Comparison of ENCODE assay signal across 8 mouse cellular contexts in genomic region chr5:53268095-53268692, GRCm38 (mm10). TPM values are rescaled to one million over a fixed set of nuclear protein-coding genes. Genes with fewer than 3 reads are reported as not detected.
DNase-seq lines count a peak whose midpoint lies in the region; ATAC-seq and TF ChIP-seq lines count a peak whose summit lies in the region.

No protein-coding gene starts in this region.

- peaks cover 26% of the 10 kb centered on the region for H3K4me1 ChIP-seq in E14TG2a.4 (replicated peaks; ENCODE audit: low read depth, low read length)
- H3K4me1 ChIP-seq in cortical plate, adult 2 months (ENCODE audit: control insufficient read depth, insufficient read depth, low read length): peaks cover 4% of the 10 kb centered on the region; the same call in 1 of the 2 replicates
- peaks cover 9% of the 10 kb centered on the region for H3K4me1 ChIP-seq in hindbrain, embryonic 14.5 days (replicated peaks; ENCODE audit: control insufficient read depth, insufficient read depth, low read length)

- H3K4me3 ChIP-seq in E14TG2a.4 (replicated peaks; ENCODE audit: low read length): peak overlapping the region; percentile 85
- H3K4me3 ChIP-seq in cortical plate, adult 2 months (ENCODE audit: insufficient read depth, low read length): peak overlapping the region; percentile 74; the same call in 1 of the 2 replicates
- no peak overlapping the region for H3K4me3 ChIP-seq in hindbrain, embryonic 14.5 days (replicated peaks; ENCODE audit: low read length)

- TF ChIP-seq CTCF in E14TG2a.4 (conservative IDR thresholded peaks at IDR 0.05; ENCODE audit: low read length): no peak
- no peak for TF ChIP-seq CTCF in cortical plate, adult 2 months (IDR thresholded peaks at IDR 0.05; ENCODE audit: extremely low read depth, insufficient read depth, low read length)

- peaks cover 38% of the 10 kb centered on the region for H3K36me3 ChIP-seq in E14TG2a.4 (ENCODE audit: insufficient read depth, low read length)
- H3K36me3 ChIP-seq in hindbrain, embryonic 14.5 days (replicated peaks; ENCODE audit: control insufficient read depth, insufficient read depth): no peaks in the 10 kb centered on the region

- H3K27me3 ChIP-seq in E14TG2a.4 (ENCODE audit: insufficient read depth, low read length): no peaks in the 10 kb centered on the region
- H3K27me3 ChIP-seq in hindbrain, embryonic 14.5 days (ENCODE audit: control insufficient read depth, insufficient read depth, low read length): no peaks in the 10 kb centered on the region

- peak overlapping the region; percentile 81 for H3K4me2 ChIP-seq in hindbrain, embryonic 14.5 days (replicated peaks)

- no peak overlapping the region for H3K27ac ChIP-seq in cortical plate, adult 2 months (ENCODE audit: insufficient read depth, low read length)
- H3K27ac ChIP-seq in hindbrain, embryonic 14.5 days: no peak overlapping the region

- H3K9ac ChIP-seq in hindbrain, embryonic 14.5 days: 0 out of 2 replicates have a peak overlapping the region, but pooled peaks have one; percentile 8

- intact Hi-C loops in heart, postnatal 25 days (cut with DNase I): loop anchor here (5.0 kb wide), 1 partner anchor 596 kb away; no protein-coding TSS in a partner anchor

- H3K9me3 ChIP-seq in E14TG2a.4 (ENCODE audit: low read length): peaks cover 18% of the 10 kb centered on the region
- H3K9me3 ChIP-seq in hindbrain, embryonic 14.5 days (ENCODE audit: control insufficient read depth, low read length): no peaks in the 10 kb centered on the region

- no peak for ATAC-seq in hindbrain, embryonic 14.5 days (ENCODE audit: low FRiP score)
- ATAC-seq in frontal cortex, adult (ENCODE audit: low TSS enrichment): no peak; the same call in 1 of the 2 replicates

- WGBS in hindbrain, embryonic 14.5 days: 69% methylated on average over 6 of the region's 6 CpGs

- DNase-seq in heart, adult 11 months: peak; percentile 93
- no peak for DNase-seq in heart, postnatal 25 days (ENCODE audit: low spot score)
- DNase-seq in hindbrain, embryonic 14.5 days (ENCODE audit: low spot score): no peak
- DNase-seq in ovary, postnatal 36 days (ENCODE audit: low spot score): no peak
- no peak for DNase-seq in frontal cortex, postnatal 25 days (ENCODE audit: low spot score in 2 of 2)

- TF ChIP-seq POLR2A in cortical plate, adult 2 months (IDR thresholded peaks at IDR 0.05; ENCODE audit: extremely low read depth, insufficient read depth, low read length): no peak

RNA-seq across cellular contexts. Expression of gene Smim20, which starts 1.3 kb away (rescaled TPM):
- total RNA-seq in heart, postnatal 25 days (2021): 100 to 1,000 TPM in 1 of 2 experiments, 10 to 100 TPM in 1; 97.7 to 102 TPM
- polyA plus RNA-seq in cortical plate, adult 2 months (2012; rRNA removed): 61.1 and 82.2 TPM in 2 replicates
- 78.6 and 82.0 TPM in 2 replicates for polyA plus RNA-seq in hindbrain, embryonic 14.5 days (2014; fragmentation: Nextera tagmentation; extraction: Ambion mirVana)

RNA-seq across cellular contexts. Expression of gene Sel1l3, which starts 54.5 kb away (rescaled TPM):
- 1 to 10 TPM; 1.7 to 2.0 TPM for total RNA-seq in heart, postnatal 25 days (2021)
- 47.7 and 53.1 TPM in 2 replicates for polyA plus RNA-seq in cortical plate, adult 2 months (2012; rRNA removed)
- polyA plus RNA-seq in hindbrain, embryonic 14.5 days (2014; fragmentation: Nextera tagmentation; extraction: Ambion mirVana): 7.7 and 8.2 TPM in 2 replicates
